Mouse (Mus musculus) brain, embryonic 14.5 days (tissue): ENCODE data around the gene Brwd1.

ENCODE experiments used
- CTCF ChIP-seq: fragments of 200-500 bp; IDR thresholded peaks from 2 replicates; pipeline ENCODE4 v1.5.1; 2012; ENCODE audit warnings: inconsistent platforms, mild to moderate bottlenecking, moderate library complexity, borderline replicate concordance; ENCODE audit not compliant: insufficient read depth, insufficient read length; ENCODE audit errors: extremely low read depth
- POLR2A ChIP-seq: fragments of 200-500 bp; IDR thresholded peaks from 2 replicates; pipeline ENCODE4 v1.6.1; 2012; ENCODE audit warnings: mild to moderate bottlenecking, inconsistent platforms, borderline replicate concordance; ENCODE audit not compliant: poor library complexity, insufficient read depth, insufficient read length, severe bottlenecking; ENCODE audit errors: extremely low read depth

DNA sequence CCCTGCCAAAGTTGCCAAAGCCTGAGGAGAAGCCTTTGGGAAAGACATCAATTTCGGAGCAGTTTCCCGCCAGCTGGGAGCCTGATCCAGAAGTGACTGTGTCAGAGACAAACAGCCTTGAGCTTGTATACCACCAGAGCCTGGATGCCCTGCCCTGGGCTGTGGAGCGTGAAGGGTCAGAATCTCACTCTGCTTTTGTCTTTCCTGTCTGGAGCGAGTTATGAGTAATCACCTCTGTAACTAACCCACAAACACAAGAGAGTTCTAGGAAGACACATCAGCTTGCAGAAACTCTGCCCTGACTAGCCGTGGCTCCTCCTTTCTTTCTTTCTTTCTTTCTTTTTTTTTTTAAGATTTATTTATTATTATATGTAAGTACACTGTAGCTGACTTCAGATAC is 13.6 kb upstream of the Brwd1 start:
- TF ChIP-seq POLR2A (no peak), CTCF (no peak)
